Mouse (Mus musculus) v-Abl transformed pro-B cells (cell line): ENCODE results near the gene Pacrg.

Experiments
- in situ Hi-C, 2 experiments: fragments of 400-800 bp; cut with MboI; formaldehyde crosslinking; loops; one replicate each; pipeline ENCODE4 v1.15.1; 2025; ENCODE audit not compliant: unreplicated experiment in 2 of 2

The Pacrg gene

DNA sequence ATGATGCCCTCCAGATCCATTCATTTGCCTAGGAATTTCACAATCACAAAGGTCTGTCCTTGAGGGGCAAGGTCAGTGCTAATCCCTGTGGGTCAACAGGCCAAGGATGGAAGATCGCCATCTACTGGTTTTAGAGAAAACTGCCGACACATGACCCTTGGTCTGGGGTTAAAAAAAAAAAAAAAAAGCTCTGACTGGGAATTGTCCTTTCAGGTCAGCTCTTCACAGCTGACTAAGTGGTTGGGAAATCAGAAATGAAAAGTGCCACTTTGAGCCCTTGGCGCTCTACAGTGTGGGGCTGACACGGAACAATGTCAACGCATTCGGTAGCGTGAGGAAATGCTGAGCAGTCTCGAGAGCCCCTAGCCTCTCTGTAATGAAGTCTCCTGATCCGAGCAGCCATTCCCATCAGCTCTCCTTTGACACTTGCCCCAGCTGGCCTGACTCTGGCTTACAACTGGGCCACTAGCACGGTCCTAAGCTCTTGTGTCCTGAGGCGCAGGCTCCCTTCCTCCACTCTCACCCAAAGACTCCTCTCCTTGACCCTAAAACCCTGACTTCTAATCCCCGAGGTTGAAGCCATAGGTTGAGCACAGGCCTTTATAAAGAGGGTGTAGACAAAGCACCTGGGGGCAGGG, 339.2 kb downstream of the Pacrg start:
- in situ Hi-C loops, result loop anchor here in 1 of 2 experiments (25.0 kb wide), 1 partner anchor 1339 kb away; no protein-coding TSS in a partner anchor

DNA sequence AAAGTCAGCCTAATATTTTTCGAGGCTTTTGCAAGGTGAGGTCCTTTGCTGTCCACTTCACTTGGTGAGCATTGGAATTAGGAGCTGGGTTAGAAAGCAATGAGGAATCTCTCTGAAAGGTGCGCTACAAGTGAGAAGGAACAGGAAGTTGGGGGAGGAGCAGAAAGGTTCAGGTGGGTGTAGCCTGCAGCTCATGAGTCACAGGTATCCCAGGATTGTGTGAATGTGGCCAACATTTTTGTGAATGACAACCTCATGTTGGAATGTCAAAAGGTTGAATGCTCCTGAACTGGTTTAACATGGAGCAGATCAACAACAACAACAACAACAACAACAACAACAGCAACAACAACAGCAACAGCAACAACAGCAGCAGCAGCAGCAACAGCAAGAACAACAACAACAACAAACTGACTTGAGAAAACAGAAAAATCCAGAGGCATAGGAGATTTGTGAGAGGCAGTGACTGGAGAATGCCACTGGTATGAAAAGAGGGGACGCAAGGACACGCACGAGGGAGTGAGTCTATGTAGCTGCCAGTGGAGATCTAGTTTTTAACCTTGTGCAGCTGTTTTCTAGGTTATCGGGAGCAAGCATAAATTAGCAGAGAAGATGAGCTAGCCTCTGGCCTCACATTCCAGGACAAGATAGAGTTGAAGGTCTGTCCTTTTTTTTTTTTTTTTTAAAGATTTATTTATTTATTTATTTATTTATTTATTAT, 341.0 kb downstream of the Pacrg start:
- in situ Hi-C loops, result no loop called here

- in situ Hi-C loops, result no loop called here
These were observed 342.2 kb downstream of the Pacrg start for GRCm38 (mm10) chr17:10497781-10498420.

GRCm38 (mm10) chr17:10496066-10496465, 344.0 kb downstream of the Pacrg start:
- in situ Hi-C loops, result no loop called here

- in situ Hi-C loops, result no loop called here
These were observed 344.5 kb downstream of the Pacrg start for GRCm38 (mm10) chr17:10495588-10495987.

GRCm38 (mm10) chr17:10493124-10493523, 347.0 kb downstream of the Pacrg start:
- in situ Hi-C loops, result no loop called here

- in situ Hi-C loops, result no loop called here
These were observed 349.5 kb downstream of the Pacrg start for GRCm38 (mm10) chr17:10490374-10491169.

GRCm38 (mm10) chr17:10488873-10489272, 351.2 kb downstream of the Pacrg start:
- in situ Hi-C loops, result no loop called here

DNA sequence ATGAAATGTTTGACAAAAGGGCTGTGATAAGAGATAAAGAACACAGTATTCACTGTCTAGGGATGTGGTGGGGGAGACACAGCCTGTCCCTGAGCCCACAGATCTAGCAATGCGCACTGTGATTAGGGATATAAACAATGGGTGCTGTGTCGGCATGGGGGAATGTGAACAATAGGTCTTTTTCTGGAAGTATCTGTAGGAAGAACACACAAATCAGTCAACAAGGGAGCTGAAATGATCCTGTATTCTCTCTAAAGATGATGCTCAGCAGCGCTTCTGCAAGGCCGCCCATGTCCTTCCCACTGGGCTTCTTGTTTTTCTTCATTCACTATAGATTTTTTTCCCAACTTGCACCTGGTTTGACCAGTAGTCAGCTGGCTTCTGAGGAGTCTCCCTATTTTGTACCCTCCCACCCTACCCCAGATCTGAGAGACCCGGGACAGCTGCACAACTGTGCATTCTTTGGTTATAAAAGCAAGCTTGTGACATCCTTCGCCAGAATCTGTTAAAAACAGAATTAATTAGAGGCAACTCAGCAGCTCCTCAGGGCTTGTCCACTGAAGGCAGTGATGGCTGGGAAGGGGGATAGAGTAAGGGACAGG, 356.1 kb downstream of the Pacrg start:
- in situ Hi-C loops, result no loop called here

GRCm38 (mm10) chr17:10481081-10481480, 359.0 kb downstream of the Pacrg start:
- in situ Hi-C loops, result no loop called here

- in situ Hi-C loops, result no loop called here
These were observed 360.9 kb downstream of the Pacrg start for GRCm38 (mm10) chr17:10479020-10479707.

GRCm38 (mm10) chr17:10478377-10478776, 361.7 kb downstream of the Pacrg start:
- in situ Hi-C loops, result no loop called here

GRCm38 (mm10) chr17:10476807-10477206, 363.3 kb downstream of the Pacrg start:
- in situ Hi-C loops, result no loop called here

DNA sequence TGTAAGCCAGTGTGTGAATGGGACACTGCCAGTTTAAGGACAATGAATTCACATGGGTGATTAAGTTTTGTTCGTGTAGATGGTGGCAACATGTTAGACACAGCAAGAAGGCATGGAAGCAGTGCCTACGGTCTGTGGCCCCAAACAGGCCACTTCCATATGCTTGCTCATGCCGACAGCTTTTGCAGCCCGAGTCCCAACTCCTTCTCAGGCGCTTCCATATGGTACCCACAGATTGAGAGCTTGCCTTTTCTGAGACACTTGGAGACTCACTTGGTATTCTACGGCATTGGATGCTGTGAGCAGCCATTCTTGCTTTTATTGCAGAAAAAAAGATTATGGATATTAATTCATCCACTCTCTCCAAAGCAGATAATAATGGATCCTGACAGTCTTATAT, 365.1 kb downstream of the Pacrg start:
- in situ Hi-C loops, result no loop called here

DNA sequence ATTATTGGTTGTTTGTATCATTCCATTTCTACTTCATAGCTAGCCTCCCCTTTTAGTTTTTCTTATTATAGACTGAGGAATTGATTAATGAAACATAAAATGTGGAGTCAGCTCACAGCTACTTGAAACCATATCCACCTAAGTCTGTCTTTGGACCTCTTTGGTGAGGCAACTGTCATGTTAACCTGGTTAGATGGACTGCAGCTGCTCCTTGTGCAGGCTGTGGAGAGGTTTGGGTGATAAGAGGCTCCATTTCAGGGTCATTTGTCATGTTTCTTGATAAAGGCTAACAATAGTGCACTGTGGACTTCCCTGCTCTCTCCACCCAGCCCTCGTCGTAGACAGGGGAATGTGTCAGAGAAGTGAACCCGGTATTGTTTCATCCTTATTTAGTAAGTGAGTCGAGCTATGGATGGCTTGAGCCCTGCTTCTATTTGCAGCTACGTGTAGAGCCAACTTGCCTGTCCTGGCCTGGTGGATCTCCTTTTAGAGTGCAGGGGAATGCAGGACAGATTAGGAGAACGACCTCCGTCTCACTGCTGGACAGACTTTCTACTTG, 366.2 kb downstream of the Pacrg start:
- in situ Hi-C loops, result no loop called here

DNA sequence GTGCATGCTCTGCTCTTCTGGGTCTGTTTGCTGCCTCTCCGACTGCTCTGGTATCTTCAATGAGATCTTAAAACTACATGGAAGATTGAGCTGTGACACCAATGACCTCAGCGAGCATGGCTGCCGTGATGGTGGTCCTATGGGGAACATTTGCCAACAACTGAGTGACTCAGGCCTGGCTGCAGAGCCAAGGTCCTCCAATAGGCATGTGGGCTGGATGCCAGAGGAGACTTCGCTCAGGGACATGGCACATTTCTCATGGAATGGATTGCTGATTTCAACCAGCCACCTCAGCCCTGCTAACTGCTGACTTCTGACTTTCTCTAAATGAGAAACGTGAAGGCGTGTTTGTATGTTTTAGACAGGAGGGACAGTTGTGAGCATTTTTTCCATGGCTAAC, 366.9 kb downstream of the Pacrg start:
- in situ Hi-C loops, result no loop called here

DNA sequence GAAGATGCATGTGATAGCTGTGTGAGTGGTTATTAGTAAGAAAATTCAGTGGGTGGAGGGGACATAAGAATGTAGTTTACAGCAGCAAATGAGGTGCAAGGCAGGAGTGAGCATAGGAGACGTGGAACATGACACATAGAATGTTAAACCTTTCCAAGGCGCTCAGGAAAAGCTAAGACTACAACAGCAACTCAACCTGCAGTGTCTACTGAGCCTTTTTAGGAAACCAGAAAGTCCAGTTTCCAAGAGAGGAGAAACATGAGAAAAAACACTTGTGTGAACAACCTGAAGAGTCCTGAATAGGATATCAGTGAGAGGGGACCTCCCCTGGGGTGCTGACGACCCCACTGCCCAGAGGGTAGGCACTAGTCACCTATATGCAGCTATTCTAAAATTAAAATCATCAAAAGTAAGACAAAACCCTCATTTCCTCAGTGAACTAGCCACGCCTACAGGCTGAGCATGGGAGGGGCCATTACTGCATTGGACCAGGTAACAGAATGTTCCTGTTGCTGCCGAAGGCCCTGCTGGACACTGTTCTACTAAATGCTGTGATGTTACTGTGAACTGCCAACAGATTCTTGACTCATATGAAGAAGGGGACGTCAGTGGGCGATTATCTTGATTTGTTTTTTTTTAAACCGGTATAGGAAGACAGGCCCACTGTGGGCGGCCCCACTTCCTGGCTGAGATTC, 370.1 kb downstream of the Pacrg start:
- in situ Hi-C loops, result no loop called here

DNA sequence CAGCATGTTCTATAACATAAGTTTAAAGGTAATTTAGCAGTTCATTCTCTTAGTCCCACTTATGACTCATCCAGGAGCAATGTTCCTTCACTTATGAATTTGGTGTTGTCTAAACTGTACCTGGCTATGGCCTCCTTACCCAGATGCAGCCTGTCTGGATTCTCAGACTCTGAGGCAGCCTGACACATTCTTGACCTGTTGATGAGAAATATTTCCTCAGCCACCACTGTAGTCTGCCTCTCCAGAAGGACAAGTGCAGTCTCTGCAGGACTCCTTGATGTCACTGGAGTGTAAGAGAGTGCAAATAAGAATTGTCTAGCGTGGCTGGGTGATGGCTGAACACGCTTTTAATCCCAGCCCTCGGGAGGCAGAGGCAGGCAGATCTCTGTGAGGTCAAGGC, 373.0 kb downstream of the Pacrg start:
- in situ Hi-C loops, result no loop called here

DNA sequence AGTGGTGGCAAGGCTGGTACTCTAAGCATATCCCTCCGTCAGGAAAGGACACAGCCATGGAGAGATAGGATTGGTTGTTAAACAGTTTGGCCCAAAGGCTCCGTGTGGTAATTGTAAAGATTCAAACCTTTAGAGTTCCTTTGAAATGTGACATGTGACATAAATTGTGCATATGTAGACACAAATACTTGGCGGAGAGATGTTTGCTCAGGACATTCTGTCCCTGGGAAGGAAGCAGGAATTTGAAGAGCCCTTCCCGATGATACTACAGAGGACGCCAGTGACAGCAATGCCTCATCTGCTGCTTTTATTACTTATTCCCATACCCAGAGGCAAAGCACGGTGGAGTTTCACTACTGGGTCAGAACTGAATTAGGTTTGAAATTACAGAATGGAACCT, 374.6 kb downstream of the Pacrg start:
- in situ Hi-C loops, result no loop called here
